Mouse (Mus musculus): Measurements from ENCODE around the gene Txnrd3. TPM values are rescaled to one million over a fixed set of nuclear protein-coding genes. Genes with fewer than 3 reads are reported as not detected.

Txnrd3 gene
- polyA plus RNA-seq, 1 experiment from 2014 or later: 2.2 TPM

DNA sequence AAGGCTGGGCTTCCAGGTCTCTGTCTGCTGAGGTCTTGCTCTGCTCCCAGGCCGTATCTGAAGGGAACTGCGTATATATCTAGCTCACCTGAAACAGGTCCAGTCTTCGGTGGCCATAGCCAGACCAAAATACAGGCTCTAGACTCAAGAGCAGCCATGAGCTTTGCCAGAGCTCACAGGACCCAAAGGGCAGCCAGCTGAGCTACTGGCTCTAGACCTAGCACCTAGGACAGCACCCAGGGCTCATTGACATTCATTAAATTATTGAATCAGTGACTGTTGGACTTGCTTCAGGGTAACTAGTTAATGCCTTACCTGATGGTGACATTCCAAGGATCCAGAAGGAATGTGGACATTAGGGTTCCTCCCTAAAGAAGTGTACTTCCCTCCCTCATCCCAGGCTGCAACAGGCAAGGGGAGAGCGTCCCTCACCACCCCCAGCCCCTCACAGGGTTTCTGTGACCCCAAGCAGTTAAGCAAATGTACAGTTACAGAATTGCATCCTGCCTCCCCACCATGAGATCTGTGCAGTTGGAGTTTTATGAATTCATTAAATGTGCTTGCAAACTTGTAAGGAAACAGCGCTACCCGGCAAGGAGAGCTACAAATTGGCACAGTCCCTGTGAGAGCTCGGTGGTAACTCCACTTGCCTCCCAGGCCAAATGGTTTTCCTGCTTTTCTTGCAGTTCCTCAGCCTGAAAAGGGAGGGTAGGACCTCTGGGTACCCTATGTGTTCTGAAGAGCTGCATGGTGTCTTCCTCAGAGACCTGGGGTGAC lies 29.0 kb upstream of the Txnrd3 start:
- Histone ChIP-seq H3K27me3 (ENCODE audit: control insufficient read depth, insufficient read depth, low read depth, low read length) (no peaks in the 10 kb centered on the region), H3K36me3 (ENCODE audit: control insufficient read depth, insufficient read depth) (no peaks in the 10 kb centered on the region), H3K4me2 (ENCODE audit: low read depth, low read length) (no peak overlapping the region), H3K9me3 (replicated peaks; ENCODE audit: control insufficient read depth, low read length) (no peaks in the 10 kb centered on the region), H3K9ac (ENCODE audit: low read depth, low read length) (no peak overlapping the region), H3K4me3 (ENCODE audit: low read depth, low read length) (no peak overlapping the region), H3K4me1 (ENCODE audit: control insufficient read depth, low read depth, low read length) (no peaks in the 10 kb centered on the region), H3K27ac (ENCODE audit: low read length) (no peak overlapping the region)
- no peak for ATAC-seq (ENCODE audit: low read depth)
- 49% methylated on average over 7 of the region's 7 CpGs for WGBS (ENCODE audit: insufficient replicate concordance)

GRCm38 (mm10) chr6:89615373-89615755 lies 28.4 kb upstream of the Txnrd3 start:
- H3K9ac ChIP-seq (ENCODE audit: low read depth, low read length): no peak overlapping the region
- 50% methylated on average over 7 of the region's 7 CpGs for WGBS (ENCODE audit: insufficient replicate concordance)
- H3K27me3 ChIP-seq (ENCODE audit: control insufficient read depth, insufficient read depth, low read depth, low read length): no peaks in the 10 kb centered on the region
- H3K4me1 ChIP-seq (ENCODE audit: control insufficient read depth, low read depth, low read length): no peaks in the 10 kb centered on the region
- H3K27ac ChIP-seq (ENCODE audit: low read length): no peak overlapping the region
- no peaks in the 10 kb centered on the region for H3K9me3 ChIP-seq (replicated peaks; ENCODE audit: control insufficient read depth, low read length)
- H3K36me3 ChIP-seq (ENCODE audit: control insufficient read depth, insufficient read depth): no peaks in the 10 kb centered on the region
- no peak overlapping the region for H3K4me2 ChIP-seq (ENCODE audit: low read depth, low read length)
- no peak overlapping the region for H3K4me3 ChIP-seq (ENCODE audit: low read depth, low read length)
- no peak for ATAC-seq (ENCODE audit: low read depth)

DNA sequence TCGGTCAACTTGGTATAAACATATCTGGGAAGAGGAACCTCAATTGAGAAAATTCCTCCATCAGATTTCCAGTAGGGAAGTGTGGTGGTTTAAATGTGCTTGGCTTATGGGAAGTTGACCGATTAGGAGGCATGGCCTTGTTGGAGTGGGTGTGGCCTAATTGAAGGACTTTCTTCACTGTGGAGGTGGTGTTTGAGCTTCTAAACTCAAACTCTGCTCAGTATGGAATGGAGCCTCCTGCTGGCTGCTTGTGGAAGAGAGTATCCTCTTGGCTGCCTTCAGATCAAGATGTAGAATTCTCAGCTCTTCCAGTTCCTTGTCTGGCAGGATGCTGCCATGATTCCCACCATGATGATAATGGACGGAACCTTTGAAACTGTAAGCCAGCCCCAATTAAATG lies 21.1 kb upstream of the Txnrd3 start:
- WGBS (ENCODE audit: insufficient replicate concordance): 52% methylated on average over 3 of the region's 3 CpGs
- ATAC-seq (ENCODE audit: low read depth): no peak

GRCm38 (mm10) chr6:89628045-89628785 lies 15.6 kb upstream of the Txnrd3 start:
- H3K27me3 ChIP-seq (ENCODE audit: control insufficient read depth, insufficient read depth, low read depth, low read length): no peaks in the 10 kb centered on the region
- no peak overlapping the region for H3K27ac ChIP-seq (ENCODE audit: low read length)
- H3K4me2 ChIP-seq (ENCODE audit: low read depth, low read length): no peak overlapping the region
- H3K36me3 ChIP-seq (ENCODE audit: control insufficient read depth, insufficient read depth): no peaks in the 10 kb centered on the region
- no peaks in the 10 kb centered on the region for H3K9me3 ChIP-seq (replicated peaks; ENCODE audit: control insufficient read depth, low read length)
- no peaks in the 10 kb centered on the region for H3K4me1 ChIP-seq (ENCODE audit: control insufficient read depth, low read depth, low read length)
- ATAC-seq (ENCODE audit: low read depth): no peak
- no peak overlapping the region for H3K9ac ChIP-seq (ENCODE audit: low read depth, low read length)
- WGBS (ENCODE audit: insufficient replicate concordance): 32% methylated on average over 8 of the region's 8 CpGs
- H3K4me3 ChIP-seq (ENCODE audit: low read depth, low read length): no peak overlapping the region

More for the DNA sequence above, 21.1 kb upstream of the Txnrd3 start:
- no peak overlapping the region for H3K4me2 ChIP-seq (ENCODE audit: low read depth, low read length)
- H3K4me3 ChIP-seq (ENCODE audit: low read depth, low read length): no peak overlapping the region
- no peaks in the 10 kb centered on the region for H3K9me3 ChIP-seq (replicated peaks; ENCODE audit: control insufficient read depth, low read length)
- H3K4me1 ChIP-seq (ENCODE audit: control insufficient read depth, low read depth, low read length): no peaks in the 10 kb centered on the region
- no peaks in the 10 kb centered on the region for H3K36me3 ChIP-seq (ENCODE audit: control insufficient read depth, insufficient read depth)
- H3K27me3 ChIP-seq (ENCODE audit: control insufficient read depth, insufficient read depth, low read depth, low read length): no peaks in the 10 kb centered on the region
- no peak overlapping the region for H3K27ac ChIP-seq (ENCODE audit: low read length)
- no peak overlapping the region for H3K9ac ChIP-seq (ENCODE audit: low read depth, low read length)

GRCm38 (mm10) chr6:89631809-89632562 lies 11.8 kb upstream of the Txnrd3 start:
- ATAC-seq (ENCODE audit: low read depth): no peak
- no peak overlapping the region for H3K4me2 ChIP-seq (ENCODE audit: low read depth, low read length)
- WGBS (ENCODE audit: insufficient replicate concordance): 7% methylated on average over 10 of the region's 10 CpGs

GRCm38 (mm10) chr6:89633115-89633514 lies 10.7 kb upstream of the Txnrd3 start:
- H3K4me1 ChIP-seq (ENCODE audit: control insufficient read depth, low read depth, low read length): no peaks in the 10 kb centered on the region
- H3K27me3 ChIP-seq (ENCODE audit: control insufficient read depth, insufficient read depth, low read depth, low read length): no peaks in the 10 kb centered on the region
- no peak overlapping the region for H3K9ac ChIP-seq (ENCODE audit: low read depth, low read length)
- H3K4me2 ChIP-seq (ENCODE audit: low read depth, low read length): no peak overlapping the region
- WGBS (ENCODE audit: insufficient replicate concordance): 60% methylated on average over 7 of the region's 7 CpGs
- H3K36me3 ChIP-seq (ENCODE audit: control insufficient read depth, insufficient read depth): no peaks in the 10 kb centered on the region
- H3K4me3 ChIP-seq (ENCODE audit: low read depth, low read length): no peak overlapping the region
- no peaks in the 10 kb centered on the region for H3K9me3 ChIP-seq (replicated peaks; ENCODE audit: control insufficient read depth, low read length)
- no peak for ATAC-seq (ENCODE audit: low read depth)
- no peak overlapping the region for H3K27ac ChIP-seq (ENCODE audit: low read length)

More at GRCm38 (mm10) chr6:89631809-89632562, 11.8 kb upstream of the Txnrd3 start:
- Histone ChIP-seq H3K4me1 (ENCODE audit: control insufficient read depth, low read depth, low read length) (no peaks in the 10 kb centered on the region), H3K27me3 (ENCODE audit: control insufficient read depth, insufficient read depth, low read depth, low read length) (no peaks in the 10 kb centered on the region), H3K9me3 (replicated peaks; ENCODE audit: control insufficient read depth, low read length) (no peaks in the 10 kb centered on the region), H3K4me3 (ENCODE audit: low read depth, low read length) (no peak overlapping the region), H3K9ac (ENCODE audit: low read depth, low read length) (no peak overlapping the region), H3K27ac (ENCODE audit: low read length) (no peak overlapping the region), H3K36me3 (ENCODE audit: control insufficient read depth, insufficient read depth) (no peaks in the 10 kb centered on the region)

GRCm38 (mm10) chr6:89634400-89634799 lies 9.4 kb upstream of the Txnrd3 start:
- no peak for ATAC-seq (ENCODE audit: low read depth)
- Histone ChIP-seq H3K27ac (ENCODE audit: low read length) (no peak overlapping the region), H3K36me3 (ENCODE audit: control insufficient read depth, insufficient read depth) (no peaks in the 10 kb centered on the region)

DNA sequence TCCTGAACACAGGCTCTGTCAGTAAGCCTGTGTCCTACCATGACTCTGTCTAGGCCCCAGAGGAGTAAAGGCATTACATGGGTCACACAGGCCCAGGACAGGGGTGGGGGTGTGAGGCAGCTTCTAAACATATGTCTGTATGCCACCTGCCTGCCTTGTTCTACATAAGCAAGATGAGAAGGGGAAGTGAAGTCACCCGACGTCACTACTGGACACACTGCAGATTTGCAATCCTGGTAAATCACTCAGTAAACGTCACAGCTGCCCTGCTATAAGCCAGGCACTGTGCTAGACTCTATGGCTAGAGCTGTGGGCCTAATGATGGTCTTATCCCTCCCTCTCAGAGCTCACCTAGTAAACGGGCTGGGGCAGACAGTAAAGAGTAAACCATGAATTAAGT lies 5.8 kb upstream of the Txnrd3 start:
- Histone ChIP-seq H3K4me1 (ENCODE audit: control insufficient read depth, low read depth, low read length) (0 out of 2 replicates have a peak, but pooled peaks cover under 1% of the 10 kb centered on the region), H3K4me2 (ENCODE audit: low read depth, low read length) (no peak overlapping the region), H3K27me3 (ENCODE audit: control insufficient read depth, insufficient read depth, low read depth, low read length) (no peaks in the 10 kb centered on the region), H3K9me3 (replicated peaks; ENCODE audit: control insufficient read depth, low read length) (no peaks in the 10 kb centered on the region), H3K27ac (ENCODE audit: low read length) (no peak overlapping the region), H3K4me3 (ENCODE audit: low read depth, low read length) (no peak overlapping the region), H3K36me3 (ENCODE audit: control insufficient read depth, insufficient read depth) (no peaks in the 10 kb centered on the region), H3K9ac (ENCODE audit: low read depth, low read length) (no peak overlapping the region)
- WGBS (ENCODE audit: insufficient replicate concordance): 33% methylated on average over 4 of the region's 4 CpGs
- no peak for ATAC-seq (ENCODE audit: low read depth)

More at GRCm38 (mm10) chr6:89634400-89634799, 9.4 kb upstream of the Txnrd3 start:
- Histone ChIP-seq H3K4me3 (ENCODE audit: low read depth, low read length) (no peak overlapping the region), H3K27me3 (ENCODE audit: control insufficient read depth, insufficient read depth, low read depth, low read length) (no peaks in the 10 kb centered on the region), H3K9me3 (replicated peaks; ENCODE audit: control insufficient read depth, low read length) (no peaks in the 10 kb centered on the region), H3K4me2 (ENCODE audit: low read depth, low read length) (no peak overlapping the region), H3K4me1 (ENCODE audit: control insufficient read depth, low read depth, low read length) (no peaks in the 10 kb centered on the region), H3K9ac (ENCODE audit: low read depth, low read length) (no peak overlapping the region)
- 21% methylated on average over 8 of the region's 8 CpGs for WGBS (ENCODE audit: insufficient replicate concordance)
